Mouse (Mus musculus) spleen, postnatal 36 days (tissue): ENCODE measurements around the gene Pik3ca.

Experiments used
- DNase-seq, 2 experiments: peaks; one replicate each; pipeline ENCODE4 v3.0.0; 2022; ENCODE audit warnings: low spot score in 2 of 2, mixed read lengths in 1 of 2

The Pik3ca gene

GRCm38 (mm10) chr3:32496711-32497070 is 99.2 kb downstream of the Pik3ca start:
- DNase-seq: no peak

GRCm38 (mm10) chr3:32500346-32500745 is 102.9 kb downstream of the Pik3ca start:
- DNase-seq: no peak

DNA sequence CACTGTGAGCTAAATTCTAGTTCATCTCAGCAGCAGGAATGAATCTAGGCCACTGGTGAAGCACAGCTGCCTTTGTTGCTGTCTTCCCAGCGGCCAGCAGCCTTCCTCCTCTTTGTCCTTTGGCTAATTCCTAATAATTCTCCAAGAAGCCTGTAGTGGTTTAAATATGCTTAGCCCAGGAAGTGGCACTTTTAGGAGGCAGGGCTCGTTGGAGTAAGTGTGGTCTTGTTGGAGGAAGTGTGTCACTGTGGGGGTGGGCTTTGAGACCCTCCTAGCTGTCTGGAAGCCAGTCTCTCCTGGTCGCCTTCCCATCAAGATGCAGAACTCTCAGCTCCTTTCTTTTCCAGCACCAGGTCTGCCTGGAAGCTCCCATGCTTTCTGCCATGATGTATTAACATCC is 108.4 kb downstream of the Pik3ca start:
- no peak for DNase-seq

DNA sequence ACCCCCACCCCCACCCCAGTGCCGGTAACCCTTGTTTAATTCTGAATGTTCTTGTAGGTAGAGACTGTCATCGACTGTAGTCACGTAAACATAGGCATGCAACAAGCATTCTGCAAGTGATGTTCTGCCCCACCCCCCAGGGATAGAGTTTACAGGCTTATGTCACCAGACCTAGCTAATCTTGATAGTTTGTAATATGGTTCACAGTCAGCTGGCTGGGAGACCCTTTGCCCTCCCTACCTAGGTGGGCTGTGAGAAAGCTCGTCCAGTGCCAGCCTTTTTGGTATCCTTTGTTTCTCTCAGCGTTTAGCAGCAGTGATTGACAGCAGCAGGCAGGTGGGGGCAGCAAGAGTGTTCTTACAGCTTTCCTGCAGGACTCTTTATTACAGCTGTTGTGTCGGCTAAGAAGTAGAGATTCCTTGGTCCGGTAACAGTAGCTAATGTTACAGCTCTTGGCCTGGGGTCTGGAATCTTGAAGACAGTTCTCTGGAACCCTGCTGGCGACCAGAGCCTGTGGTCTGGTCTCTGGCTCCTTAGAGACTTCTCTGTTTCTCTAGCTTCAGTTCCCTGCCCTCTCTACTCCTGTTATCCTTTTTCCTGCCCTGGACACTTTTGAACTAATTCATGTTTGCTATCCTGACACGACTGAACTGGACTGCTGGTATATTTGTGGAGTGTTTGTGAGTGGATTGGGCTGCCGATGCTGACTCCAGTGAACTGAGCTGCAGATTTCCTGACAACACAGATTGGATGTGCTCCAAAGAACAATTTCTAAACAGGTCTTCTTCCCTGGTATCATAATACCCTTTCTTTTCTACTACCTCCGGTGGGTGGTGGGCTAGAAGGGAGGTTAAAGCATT is 109.1 kb downstream of the Pik3ca start:
- no peak for DNase-seq

GRCm38 (mm10) chr3:32508666-32509324 is 111.3 kb downstream of the Pik3ca start:
- peak; percentile 69 to 80 for DNase-seq

DNA sequence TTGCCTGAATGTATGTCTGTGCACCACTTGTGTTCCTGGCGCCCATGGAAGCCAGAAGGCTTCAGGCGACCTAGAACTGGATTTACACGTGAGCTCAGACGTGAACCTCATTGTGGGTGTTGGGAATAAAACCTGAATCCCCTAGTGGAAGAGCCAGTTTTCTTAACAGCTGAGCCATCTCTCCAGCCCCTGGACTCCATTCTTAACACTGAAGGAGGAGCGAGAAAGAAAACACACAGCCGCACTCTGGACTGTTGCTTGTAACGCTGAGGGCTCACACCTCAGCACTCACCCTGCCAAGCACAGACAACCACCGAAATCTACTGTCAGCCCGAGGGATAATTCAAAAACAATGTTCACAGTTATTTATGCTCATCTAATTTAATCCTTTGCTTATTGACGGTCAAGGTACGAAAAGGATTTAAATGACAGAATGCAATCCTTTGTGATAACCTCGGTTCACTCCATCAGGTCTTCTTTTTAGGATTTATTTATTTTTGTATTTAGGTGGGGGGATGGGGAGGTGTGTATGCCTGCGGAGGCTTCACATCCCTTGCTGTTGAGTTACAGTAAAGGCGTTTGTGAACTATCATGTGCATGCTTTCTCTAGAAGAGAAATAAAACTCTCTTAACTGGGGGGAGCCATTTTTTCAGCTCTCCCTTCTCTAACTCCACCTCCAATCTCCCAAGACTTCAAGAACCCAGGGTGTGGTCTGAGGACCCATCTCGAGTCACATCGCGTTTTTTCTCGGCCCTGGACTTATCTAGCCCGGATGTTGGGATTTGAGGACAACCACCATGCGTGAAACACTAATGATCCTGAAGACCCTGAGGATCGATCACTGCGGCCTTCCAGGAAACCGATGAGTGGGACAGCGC is 112.3 kb downstream of the Pik3ca start, which contains the start of gene Zfp639:
Gene Zfp639 (plus strand): TSS at position 764 of the 879 bp plus-strand sequence.
- no peak for DNase-seq

DNA sequence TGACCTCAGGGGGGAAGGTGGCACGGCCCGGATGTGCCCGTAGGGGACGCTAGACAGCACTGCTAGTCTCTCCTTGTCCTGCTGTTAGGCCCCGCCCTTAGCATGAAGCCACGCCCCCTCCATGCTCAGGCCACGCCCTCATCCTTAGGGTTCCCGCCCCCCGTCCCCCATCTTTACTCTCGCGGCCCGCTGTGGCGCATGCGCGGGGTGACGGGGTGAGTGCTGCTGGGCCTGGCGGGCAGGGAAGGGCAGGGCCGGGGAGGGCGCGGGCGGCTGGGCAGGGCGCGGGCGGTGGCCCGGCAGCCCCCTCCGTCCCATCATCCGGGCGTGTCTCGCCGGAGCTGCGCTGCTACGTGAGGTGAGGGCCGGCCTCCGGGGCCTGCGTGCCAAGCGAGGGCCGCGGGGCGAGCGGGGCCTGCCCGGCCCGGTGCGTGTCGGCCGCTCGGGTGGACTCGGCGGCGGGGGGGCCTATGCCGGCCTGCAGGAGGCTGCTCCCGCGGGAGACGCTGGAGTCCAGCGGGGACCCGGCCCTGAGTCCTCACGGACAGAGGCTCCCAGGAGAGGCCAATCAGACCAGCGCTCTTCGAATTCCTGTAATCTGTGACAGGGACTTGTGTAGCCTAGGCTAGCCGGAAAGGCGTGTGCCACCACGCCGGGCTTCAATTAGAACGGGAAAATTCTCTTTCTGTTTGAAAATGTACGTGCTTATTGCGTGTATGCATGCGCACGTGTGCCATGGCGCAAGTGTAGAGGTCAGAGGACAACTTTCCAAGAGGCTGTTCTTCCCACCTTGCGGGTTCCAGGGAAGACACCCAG is 113.1 kb downstream of the Pik3ca start:
- DNase-seq: peak; percentile 96

- peak; percentile 19 to 40 for DNase-seq
These were observed 113.7 kb downstream of the Pik3ca start for GRCm38 (mm10) chr3:32511191-32511550.

DNA sequence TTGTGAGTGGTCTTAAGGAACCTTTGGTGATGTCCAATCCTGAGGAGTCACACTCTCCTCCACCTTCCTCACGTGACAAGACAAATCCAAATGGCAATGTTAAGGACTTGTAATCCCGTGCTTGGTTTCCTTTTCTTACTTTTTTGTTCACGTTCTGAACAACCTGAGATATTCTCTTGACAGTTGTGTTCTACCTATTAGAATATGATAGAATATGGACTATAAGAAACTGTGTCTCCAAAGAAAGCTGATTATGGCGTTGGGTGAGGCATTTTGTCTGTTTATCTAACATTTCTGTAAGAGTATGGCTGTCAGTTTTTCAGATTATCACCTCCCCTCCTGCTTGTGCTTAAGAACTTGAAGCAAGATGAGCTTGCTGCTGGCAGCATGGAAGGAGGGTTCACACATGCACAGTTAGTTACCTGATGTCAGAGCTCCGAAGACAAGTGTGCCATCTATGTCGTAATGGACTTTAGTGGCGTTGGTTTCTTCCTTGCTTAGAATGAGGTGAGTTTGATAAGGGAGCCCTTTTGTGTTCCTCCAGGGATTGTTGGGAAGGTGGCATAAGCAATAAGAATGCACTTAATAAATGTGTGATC is 115.3 kb downstream of the Pik3ca start:
- DNase-seq: no peak

DNA sequence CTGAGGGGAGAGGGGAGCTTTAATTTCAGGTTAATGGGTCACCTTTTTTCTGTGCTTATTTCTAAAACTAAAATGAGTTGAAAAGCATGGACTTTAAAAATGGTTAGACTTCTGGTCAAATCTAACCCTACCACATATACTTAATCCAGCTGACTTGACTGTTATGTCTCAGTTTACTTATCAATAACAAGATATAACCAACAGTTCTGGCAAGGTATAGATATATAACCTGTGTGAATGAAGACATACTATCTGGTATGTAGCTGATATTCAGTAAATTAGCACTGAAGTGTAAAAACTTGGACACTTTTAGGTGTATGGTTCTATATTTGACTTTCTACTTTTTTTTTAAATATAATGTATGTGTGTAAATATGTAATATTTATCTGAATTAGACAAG is 116.1 kb downstream of the Pik3ca start:
- no peak for DNase-seq
